Mouse (Mus musculus): ENCODE data around the gene Gm49354. TPM values are rescaled to one million over a fixed set of nuclear protein-coding genes. Genes with fewer than 3 reads are reported as not detected.
"Not testable (repeated sequence)": the region's sequence is repeated elsewhere in the genome, so short reads cannot be mapped to it uniquely, and the experiment has no call there.

Gm49354 gene
- total RNA-seq, 2 experiments from 2014 or later, result not detected

DNA sequence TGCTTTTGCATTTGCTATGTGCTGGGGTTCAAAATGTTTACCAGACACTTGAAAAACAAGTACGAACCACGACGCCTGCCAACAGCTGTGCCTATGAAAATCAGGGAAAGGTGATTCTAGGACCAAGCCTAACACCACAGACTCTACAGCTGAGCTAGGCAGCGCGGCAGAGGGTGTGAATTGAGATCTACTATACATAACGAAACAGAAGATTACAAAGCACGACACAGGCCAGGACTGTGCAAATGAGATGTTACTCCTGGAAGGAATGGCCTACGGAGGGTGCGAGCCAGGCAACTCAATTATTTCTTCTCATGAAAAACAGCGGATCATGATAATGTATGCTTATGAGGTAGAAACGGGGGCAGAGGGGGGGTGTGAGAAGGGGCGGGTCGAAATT, 13.5 kb downstream of the Gm49354 start:
- DNase-seq, result no peak

DNA sequence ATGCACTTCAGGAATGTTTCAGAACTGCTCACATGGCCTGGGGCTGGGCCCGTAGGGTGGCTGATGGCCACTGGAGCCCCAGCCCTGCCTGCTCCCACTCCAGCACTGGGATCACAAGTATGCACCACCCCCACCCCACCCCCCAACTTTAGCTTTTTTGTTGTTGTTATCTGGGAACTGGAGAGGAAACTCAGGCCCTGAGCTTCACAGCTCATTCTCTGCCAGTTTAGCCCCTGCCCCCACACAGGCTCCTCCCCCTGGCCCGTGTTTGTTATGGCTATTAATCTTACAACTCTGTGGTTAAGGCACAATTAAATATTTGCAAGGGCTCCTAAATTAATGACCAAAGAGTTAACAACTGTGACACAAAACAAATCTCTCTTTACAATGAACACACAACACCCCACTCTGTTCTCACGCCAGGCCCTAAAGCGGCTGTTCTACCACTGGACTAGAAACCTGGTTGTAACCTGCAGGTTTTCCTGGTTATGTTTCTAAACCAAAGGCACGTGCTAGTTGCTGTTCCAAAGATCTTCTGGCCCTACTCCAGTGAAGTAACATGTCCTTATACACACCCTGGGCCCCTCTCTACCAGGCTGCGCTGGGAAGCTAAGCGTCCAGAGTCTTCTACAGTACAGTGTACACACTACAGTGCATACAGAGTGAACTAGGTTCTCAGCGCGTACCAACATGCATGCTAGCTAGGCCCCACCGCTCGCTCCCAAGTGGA, 15.1 kb downstream of the Gm49354 start:
- DNase-seq, result peak; percentile 43

- DNase-seq, result no peak
Measured at GRCm38 (mm10) chr13:59762791-59763190, 19.3 kb downstream of the Gm49354 start.

DNA sequence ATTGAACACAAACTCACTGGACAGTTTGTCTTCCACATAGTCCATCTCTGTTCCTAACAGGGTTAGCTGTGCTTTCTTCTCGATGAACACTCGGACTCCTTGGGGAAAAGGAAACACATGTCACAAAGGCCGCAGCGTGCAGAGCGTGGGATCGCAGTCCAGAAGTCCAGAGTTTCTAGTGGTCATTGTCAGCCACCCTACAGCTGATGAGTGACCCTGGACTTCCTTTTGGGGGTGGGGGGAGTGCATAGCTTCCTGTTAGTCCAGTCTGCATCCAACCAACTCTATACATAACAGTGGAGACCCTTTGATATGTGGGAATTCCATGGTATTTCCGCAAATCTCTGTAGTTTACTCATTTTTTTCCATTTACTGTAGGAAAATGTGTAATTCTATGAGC, 25.1 kb downstream of the Gm49354 start:
- no peak for DNase-seq

- no peak for DNase-seq
Measured at GRCm38 (mm10) chr13:59750310-59750709, 31.7 kb downstream of the Gm49354 start.

DNA sequence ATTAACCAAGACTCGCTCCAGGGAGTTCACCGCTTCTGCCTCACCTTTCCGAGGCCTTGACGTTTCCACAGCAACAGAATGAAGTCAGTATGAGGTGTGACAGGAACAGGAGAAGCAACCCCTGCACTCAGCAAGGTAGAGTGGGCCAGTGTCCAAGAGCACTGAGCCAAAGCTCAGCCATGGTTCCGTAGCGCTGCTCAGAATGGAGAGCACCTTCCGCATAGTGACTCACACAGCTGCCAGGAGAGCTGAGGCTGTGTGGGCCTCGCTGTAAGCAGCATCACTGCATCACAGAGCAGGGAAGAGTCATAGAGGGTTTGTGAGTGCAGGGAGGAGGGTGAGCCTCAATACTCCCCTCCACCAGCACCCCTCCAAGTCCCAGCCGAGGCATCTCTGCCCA, 35.3 kb downstream of the Gm49354 start, which contains the start of gene 1700014D04Rik:
1700014D04Rik (minus strand) TSS at position 42 of the 400 bp plus-strand sequence.
- no peak for DNase-seq

GRCm38 (mm10) chr13:59746164-59746563, 35.9 kb downstream of the Gm49354 start:
- no peak for DNase-seq

DNA sequence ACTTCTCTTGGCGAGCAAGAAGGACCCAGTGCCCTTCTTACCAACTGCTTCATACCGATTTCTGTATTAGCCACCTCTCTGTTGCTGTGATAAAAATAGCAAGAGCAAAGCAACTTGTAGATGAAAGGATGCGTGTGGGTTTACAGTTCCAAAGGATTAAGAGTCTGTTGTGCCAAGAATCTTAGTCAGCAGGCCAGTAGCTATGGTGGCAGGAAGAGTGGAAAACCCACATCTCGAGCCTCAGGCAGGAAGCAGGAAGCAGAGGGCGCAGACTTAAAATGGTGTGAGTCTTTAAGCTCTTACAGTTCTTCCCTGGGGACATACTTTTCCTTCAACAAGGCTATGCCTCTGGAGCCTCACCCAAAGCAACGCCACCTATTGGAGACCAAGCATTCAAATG, 36.6 kb downstream of the Gm49354 start:
- DNase-seq, result no peak

GRCm38 (mm10) chr13:59741697-59742096, 40.3 kb downstream of the Gm49354 start:
- no peak for DNase-seq

DNA sequence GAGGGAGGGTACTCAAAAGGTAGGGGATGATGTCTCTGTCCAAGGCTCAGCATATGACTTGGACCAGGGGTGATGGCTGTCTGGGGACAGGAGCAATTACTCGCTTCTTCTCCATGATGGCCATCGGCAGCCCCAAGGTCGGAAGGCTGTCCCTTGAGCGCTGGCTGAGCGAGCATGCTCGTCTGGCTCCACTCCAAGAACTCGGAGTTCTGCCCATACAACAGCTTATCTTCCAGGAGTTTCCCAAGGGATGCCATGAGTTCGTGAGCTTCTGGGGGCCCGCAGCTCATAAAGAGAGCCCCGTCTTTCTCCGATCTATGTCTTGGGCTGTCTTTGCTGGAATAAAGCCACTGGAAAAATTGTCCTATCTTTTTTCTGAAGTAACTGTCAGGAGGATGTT, 40.9 kb downstream of the Gm49354 start:
- DNase-seq, result peak; percentile 78

GRCm38 (mm10) chr13:59739397-59739796, 42.6 kb downstream of the Gm49354 start:
- DNase-seq, result no peak

DNA sequence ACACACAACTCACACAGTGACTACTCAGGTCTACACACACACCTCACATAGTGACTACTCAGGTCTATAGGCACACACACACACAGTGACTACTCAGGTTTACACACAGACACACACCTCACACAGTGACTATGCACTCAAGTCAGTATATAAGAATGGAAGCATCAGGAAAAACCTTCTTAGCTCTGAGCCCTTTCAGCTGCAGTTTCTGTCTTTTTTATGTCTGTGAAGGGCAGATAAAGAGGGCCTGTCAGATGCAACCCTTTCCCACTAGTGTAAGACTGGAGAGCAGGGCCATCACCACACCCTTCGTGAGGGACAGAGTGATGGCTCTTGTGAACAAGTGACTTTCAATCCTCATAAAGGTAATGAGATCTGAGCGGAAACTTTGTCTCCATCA, 43.6 kb downstream of the Gm49354 start:
- DNase-seq, result no peak

GRCm38 (mm10) chr13:59735190-59735589, 46.9 kb downstream of the Gm49354 start:
- DNase-seq, result no peak

- DNase-seq, result not testable (repeated sequence)
Measured at GRCm38 (mm10) chr13:59734347-59734746, 47.7 kb downstream of the Gm49354 start.

DNA sequence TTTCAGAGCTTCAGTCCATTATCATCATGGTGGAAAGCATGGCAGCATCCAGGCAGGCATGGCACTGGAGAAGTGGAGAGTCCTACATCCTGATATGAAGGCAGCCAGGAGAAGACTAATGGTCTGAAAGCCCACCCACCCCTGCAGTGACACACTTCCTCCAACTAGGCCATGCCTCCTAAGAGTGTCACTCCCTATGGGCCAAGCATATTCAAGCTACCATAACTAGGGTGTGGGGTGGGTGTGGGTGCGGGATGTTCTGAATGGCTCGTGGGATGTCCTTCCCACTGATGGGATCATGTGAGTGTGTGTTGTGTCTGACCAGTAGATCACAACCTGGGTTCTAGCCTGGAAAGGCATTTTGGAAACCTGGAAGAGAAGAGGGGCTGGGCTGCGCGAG, 48.1 kb downstream of the Gm49354 start:
- DNase-seq, result no peak

DNA sequence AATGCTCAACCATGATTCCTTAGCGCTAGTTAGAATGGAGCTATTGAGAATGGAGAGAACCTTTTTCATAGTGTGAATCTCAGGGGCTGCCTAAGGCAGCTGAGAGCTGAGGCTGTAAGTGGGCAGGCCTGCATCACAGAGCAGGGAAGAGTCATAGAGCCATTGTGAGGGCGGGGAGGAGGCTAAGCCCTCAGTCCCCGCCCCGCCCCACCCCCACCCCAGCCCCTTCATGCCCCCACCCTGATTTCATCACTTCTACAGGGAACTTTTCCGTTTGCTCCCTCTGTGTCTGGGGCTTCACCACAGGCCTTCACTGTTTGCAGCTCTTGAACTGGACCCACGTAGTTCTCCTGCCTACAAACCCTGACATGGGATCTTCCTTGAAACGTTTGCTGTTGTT, 50.4 kb downstream of the Gm49354 start, which contains the start of gene Spata31d1d:
Spata31d1d (minus strand) TSS at position 101 of the 400 bp plus-strand sequence.
- DNase-seq, result no peak

- peak; percentile 88 for DNase-seq
Measured at GRCm38 (mm10) chr13:59728378-59729093, 53.5 kb downstream of the Gm49354 start.

- peak; percentile 20 for DNase-seq
Measured at GRCm38 (mm10) chr13:59726139-59726867, 55.7 kb downstream of the Gm49354 start.

GRCm38 (mm10) chr13:59722089-59722488, 60.0 kb downstream of the Gm49354 start:
- not testable (repeated sequence) for DNase-seq

DNA sequence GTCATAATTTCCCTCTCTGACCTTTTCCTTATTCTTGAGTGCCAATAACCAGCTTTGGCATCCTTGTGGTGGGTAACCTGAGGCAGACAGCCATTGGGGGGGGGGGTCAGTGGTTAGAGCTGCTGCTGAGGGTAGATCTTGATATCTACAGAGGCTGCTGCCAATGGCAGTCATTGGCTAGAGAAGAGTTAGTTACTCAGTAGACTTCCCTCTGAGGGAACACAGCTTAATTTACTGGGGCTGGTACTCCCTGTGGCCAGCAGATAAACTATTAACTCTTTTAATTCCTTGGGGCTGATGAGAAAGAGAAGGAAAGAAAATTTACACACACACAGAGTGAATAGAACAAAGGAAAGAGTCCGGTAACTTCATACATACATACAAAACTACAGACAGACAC, 62.6 kb downstream of the Gm49354 start:
- no peak for DNase-seq

GRCm38 (mm10) chr13:59718857-59719440, 63.1 kb downstream of the Gm49354 start:
- DNase-seq, result peak; percentile 18

DNA sequence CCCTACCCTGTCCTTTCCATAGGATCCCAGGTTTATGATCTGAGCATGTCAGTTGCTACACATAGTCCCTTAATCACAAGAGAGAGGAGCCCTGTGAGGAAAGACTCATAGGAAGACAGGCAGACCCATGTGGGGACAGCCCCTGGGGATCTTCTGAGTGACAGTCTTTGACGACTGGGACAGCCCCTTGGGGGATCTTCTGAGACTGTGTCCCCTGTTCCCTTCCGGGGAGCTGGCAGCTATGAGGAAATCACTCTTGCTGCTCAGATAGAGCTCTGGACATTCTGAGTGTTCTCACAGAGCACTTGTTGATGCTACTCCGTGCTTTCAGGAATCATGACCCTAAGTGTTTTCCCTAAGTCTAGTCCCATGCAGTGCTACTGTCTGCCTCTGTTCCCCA, 68.3 kb downstream of the Gm49354 start:
- DNase-seq, result no peak
